Mouse (Mus musculus) splenic B cell, adult 2 months (primary cell): ENCODE data around the gene Bcan.

ENCODE experiments used
- DNase-seq: peaks from one replicate; pipeline ENCODE4 v3.0.0-alpha.2; 2011; ENCODE audit warnings: low read depth, low spot score
- H3K27me3 ChIP-seq: 2 replicates; pipeline ENCODE4 v1.6.1; 2012; ENCODE audit warnings: mild to moderate bottlenecking, low read length, moderate library complexity, mixed read lengths; ENCODE audit not compliant: control insufficient read depth, poor library complexity, insufficient read depth, severe bottlenecking
- H3K36me3 ChIP-seq: 2 replicates; pipeline ENCODE4 v1.6.1; 2012; ENCODE audit warnings: mild to moderate bottlenecking, low read length, moderate library complexity, mixed read lengths; ENCODE audit not compliant: control insufficient read depth, poor library complexity, insufficient read depth, severe bottlenecking

Gene Bcan

DNA sequence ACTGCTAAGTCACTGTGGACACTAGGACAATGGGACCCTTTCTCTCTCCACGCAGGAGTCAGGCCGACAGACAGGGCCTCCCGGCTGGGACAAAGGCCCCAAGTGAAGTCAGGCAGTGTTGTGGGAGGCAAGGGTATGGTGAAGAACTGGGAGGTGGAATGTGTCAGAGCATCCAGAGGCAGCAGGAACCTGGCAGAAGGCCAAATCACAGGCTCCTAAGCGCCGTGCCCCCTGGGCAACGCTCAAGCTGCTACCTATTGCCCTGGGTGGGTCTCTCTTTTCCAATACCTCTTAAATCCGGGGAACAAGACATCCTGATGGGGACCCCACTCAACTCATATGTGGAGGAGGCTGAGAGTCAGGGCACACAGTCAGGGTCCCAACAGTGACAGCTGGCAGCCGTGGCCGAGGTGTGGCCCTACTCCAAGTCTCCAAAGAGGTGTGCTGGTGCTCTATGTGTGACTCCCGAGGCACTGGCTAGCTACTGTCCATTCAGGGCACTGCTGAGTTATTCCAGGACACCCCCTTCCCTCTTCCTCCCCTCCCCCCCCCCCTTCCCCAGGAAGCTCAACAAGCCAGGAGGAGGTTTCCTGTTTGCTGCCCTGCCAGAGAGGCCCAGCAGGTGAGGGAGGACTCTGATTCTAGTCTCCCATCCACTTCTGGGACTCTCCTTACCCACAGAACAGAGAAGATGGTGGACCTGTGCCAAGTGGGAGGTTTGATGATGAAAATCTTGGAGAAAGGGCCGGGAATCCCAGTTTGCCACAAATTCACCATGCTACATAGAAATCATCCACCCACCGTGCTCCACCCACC, 14.3 kb downstream of the Bcan start:
- Histone ChIP-seq H3K36me3 (no peaks in the 10 kb centered on the region), H3K27me3 (no peaks in the 10 kb centered on the region)
- no peak for DNase-seq

DNA sequence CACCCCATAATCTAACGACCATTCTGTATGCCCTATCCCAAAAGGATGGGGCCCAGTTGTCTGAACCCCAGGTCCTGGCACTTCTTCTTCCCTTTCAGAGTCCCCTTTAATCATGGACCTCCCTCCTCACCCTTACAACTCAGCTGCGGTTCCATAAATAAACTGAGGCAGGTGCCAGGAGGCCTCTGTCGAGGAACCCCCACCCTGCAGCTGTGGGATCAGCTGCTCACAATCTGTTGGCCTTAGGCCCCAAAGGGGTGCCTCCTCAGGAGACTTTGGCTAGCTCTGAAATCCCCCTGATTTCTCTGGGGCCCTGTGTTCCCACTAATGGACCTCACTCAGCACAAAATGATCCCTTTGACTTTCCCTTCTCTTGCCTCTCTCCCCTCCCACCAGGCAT, 15.9 kb downstream of the Bcan start:
- Histone ChIP-seq H3K36me3 (no peaks in the 10 kb centered on the region), H3K27me3 (no peaks in the 10 kb centered on the region)
- no peak for DNase-seq

DNA sequence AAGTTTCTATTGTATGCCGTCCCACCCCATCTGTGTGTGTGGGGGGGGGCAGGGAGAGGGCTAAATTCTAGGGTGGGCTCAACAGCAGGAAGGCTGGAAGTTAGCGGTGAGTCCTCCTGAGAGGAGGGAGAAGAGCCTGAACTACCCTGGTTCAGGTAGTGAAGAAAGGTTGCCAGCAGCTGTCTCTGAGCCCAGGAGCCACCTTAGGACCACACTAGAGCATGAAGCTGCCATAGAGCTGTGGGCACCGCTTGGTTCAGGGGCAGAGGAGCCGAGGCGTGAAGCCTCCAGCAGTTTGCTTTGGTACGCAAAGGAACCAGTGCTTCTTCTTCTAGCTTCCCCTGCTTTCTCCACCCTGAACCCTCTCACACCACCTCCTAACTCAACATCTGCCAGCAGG, 16.4 kb downstream of the Bcan start:
- Histone ChIP-seq H3K27me3 (no peaks in the 10 kb centered on the region), H3K36me3 (no peaks in the 10 kb centered on the region)
- DNase-seq, result no peak

DNA sequence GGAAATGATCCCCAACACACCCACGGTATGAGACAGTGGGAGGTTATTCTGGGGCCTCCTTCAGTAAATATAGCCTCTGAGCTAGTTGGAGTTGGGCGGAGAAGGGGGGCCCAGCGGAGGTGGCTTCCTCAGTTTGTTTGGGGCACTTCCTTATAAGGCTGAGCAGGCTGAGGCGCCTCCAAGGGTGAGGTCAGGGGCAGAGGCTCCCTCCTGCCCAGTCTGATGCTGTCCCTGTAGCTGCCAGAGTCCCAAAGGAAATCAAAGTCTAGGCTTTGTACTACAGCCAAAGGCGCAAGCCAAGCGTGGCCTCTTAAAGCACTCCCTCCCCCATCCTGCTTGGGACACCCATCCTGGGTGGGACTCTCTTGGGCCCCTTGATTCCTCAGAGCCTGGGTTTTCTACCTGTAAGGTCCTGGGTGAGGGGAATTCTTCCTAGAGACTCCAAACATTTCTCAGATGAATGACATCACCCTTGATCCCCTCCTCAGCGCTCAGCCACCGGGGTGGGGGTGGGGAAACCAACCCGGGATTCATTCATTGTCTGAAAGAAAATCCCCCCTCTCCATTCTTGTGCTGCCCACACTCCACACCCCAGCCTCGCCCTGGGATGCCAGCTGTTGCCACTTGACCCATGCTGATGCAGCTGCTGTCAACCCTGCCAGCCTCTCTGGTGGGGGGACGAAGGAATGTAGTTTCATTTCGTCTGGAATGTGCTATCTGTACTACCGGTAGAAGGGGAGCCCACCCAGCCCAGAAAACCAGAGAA, 17.0 kb downstream of the Bcan start:
- H3K36me3 ChIP-seq, result no peaks in the 10 kb centered on the region
- H3K27me3 ChIP-seq, result no peaks in the 10 kb centered on the region
- DNase-seq, result peak; percentile 29

DNA sequence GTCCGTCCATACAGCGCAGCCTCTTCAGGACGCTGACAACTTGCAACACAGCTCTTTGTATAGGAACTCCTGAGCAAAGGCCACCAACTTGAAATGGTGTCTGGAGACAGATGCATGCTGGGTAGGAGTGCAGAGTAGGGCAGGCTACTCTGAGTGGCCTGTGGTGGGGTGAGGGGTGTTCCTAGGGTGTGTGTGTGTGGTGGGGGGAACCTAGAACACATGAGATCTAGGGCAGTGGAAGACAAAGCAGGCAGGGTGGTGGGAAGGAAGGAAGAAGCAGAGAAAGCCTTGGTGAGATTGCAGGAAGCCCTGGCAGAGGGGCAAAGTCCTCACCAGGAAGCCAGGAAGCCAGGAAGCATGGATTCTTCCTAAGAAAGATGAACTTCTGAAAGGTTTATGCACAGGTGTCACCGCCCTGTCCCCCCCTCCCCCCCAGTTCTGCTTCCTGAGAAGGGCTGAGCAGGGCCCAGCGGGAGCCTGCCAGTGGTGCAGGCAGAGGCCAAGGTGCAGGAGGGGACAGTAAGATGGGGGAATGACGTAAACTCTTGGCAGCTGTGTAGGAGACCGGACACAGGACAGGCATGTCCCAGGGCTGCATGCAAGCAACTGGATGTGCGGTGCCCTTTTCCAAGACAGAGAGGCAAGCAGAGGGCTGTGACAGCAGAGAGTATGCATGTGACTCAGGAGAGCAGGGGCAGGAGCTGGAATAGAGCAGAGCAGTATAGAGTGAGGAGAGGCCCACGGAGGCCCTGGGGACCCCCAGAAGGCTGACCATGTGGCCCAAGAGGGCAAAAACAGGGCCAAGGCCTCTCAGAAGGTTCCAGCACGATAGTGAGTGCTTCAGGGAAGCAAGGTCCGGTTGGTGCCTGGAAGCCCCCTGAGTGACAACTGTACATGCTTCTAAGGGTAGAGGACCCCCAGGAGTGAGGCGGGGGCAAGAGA, 17.9 kb downstream of the Bcan start:
- Histone ChIP-seq H3K27me3 (no peaks in the 10 kb centered on the region), H3K36me3 (no peaks in the 10 kb centered on the region)
- no peak for DNase-seq

DNA sequence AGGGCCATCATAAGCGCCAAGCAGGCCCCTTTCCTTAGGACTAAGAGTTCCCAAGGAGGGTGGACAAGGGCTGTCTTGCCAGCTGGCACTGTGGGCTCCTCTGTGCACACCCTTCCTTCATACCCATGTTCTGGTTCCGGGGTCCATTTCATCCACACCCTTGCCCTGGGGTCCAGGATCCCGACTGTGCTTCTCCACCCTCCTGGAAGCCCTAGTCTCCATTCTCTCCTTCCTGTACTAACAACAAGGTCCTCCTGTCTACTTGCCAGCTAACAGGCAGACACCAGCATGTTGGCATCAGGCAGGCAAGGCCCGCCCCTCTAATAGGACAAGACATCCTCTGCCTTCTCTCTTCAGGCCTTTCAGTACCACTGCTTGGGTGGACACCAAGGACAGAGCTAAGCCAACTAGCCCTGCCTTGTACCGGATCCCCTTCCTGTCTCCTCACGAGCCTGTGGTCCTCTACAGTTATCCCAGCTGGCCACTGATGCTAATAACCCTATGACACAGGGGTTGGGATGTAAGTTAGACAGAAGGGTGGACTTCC, 18.7 kb downstream of the Bcan start:
- H3K36me3 ChIP-seq, result no peaks in the 10 kb centered on the region
- no peaks in the 10 kb centered on the region for H3K27me3 ChIP-seq
- no peak for DNase-seq

DNA sequence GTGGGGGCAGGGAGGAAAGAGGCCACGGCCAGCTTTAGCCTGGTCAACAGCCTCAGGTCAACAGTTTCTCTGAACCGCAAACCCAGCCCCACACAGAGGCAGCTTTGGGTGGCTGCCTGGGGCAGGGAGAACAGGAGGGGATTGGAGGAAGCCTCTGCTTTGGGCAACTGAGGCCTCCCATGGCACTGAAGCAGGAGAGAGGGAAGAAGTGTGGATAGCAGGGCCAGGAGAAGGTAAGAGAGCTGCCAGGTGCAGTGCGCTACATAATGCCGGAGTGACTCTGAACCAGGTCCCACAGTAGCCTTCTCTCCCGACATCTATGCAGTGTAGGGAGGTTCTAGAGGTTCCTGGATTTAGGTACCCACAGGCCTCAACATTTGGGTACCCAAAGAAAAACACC, 19.3 kb downstream of the Bcan start:
- Histone ChIP-seq H3K36me3 (no peaks in the 10 kb centered on the region), H3K27me3 (no peaks in the 10 kb centered on the region)
- DNase-seq, result no peak

DNA sequence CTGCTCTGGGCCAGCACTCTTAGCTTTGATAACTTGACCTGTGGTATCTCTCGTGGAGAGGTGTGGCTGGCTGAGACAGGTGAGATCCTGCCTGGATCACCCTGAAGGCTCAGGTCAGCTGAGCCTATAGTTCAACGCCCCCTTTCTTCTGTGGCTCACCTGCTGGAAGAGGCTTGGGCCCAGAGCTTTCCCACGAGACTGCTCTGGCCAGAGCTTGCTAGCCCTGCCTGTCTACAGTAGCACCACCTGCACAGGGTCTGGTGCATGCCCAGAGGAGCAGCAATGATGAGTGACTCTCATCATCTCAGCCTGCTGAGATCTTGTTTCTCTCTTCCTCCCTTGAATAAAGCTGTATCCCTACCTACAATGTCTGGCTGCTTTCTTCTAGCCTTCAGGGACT, 19.9 kb downstream of the Bcan start:
- no peaks in the 10 kb centered on the region for H3K27me3 ChIP-seq
- no peak for DNase-seq
- H3K36me3 ChIP-seq, result no peaks in the 10 kb centered on the region

DNA sequence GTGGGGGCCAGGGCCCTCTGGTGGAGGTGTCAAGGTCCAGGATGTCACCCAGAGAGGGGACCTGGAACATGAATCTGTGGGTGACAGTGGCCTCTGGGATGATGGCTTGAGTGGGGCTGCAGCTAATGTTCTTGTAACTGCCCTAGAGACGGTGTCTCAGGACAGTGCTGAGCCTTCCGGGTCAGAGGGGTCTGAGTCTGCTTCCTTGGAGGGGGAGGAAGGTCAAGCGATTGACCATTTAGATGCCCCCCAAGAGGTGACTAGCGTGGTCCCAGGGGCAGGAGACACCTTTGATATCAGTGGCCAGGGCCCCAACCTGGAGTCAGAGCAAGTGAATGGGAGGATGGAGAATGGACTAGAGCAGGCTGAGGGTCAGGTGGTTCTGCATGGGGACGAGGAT, 20.5 kb downstream of the Bcan start:
- H3K27me3 ChIP-seq, result no peaks in the 10 kb centered on the region
- H3K36me3 ChIP-seq, result no peaks in the 10 kb centered on the region
- no peak for DNase-seq

DNA sequence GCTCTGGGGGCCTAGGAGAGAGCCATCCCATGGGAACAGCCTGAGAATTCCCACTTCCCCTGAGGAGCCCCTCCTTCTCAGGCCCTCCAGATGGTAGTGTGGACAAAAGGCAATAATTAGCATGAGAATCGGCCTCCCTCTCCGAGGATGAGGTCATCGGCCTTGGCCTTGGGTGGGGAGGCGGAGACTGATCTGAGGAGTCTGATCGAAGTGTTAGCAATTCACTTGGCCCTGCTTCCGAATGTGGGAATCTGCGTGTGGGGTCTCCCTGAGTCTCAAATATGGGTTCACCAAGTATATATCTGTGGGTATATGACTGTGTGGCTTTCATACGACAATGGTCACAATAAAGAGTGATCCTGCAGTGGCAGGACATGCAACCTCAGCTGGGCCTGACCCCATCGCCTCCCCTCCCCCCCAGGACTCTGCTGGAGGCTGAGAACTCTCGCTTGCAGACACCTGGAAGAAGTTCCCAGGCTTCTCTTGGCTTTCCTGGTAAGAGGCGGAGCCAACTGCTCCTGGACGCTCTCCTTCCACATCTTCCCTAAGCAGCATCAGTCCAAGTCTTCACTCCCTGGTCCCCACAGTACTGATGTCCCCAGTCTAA, 25.5 kb downstream of the Bcan start:
- DNase-seq, result no peak
- no peaks in the 10 kb centered on the region for H3K27me3 ChIP-seq
- no peaks in the 10 kb centered on the region for H3K36me3 ChIP-seq

DNA sequence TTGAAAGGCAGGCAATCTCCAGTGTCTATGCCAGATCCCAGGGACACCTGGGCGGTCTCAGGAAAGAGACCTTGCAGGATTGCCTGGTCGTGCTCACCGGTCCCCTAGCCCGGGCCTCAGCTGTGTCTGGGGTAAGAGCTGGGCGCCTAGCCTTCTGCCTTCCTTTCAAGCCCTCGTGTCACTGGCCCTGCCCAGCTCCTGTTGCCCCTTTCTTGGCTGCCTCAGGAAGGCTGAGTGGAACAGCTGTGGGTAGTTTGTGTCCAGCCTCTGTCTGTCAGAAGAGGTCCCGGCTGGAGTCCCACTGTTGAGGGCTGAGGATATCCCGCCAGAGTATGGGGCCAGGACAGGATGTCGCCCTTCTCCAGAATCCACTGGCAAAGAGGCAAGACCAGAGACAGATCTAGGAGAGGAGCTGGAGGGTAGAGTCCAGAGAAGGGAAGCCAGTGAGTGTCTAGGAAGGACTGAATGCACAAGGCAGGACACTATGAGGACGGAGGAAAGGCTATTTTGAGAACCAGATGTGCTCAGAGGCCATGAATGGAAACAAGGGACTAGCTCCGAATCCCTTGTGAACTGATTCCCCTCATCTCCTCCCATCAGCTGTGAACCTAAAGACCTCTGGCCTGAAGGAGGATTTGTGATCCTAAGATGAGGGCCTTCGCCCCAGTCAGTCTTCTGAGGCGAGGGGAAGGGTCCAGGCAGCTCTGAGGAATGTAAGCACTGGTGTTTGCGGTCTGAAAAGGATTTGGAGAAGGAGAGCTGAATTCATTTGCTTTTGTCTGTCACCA, 26.2 kb downstream of the Bcan start:
- DNase-seq, result no peak
- H3K36me3 ChIP-seq, result no peaks in the 10 kb centered on the region
- H3K27me3 ChIP-seq, result no peaks in the 10 kb centered on the region

DNA sequence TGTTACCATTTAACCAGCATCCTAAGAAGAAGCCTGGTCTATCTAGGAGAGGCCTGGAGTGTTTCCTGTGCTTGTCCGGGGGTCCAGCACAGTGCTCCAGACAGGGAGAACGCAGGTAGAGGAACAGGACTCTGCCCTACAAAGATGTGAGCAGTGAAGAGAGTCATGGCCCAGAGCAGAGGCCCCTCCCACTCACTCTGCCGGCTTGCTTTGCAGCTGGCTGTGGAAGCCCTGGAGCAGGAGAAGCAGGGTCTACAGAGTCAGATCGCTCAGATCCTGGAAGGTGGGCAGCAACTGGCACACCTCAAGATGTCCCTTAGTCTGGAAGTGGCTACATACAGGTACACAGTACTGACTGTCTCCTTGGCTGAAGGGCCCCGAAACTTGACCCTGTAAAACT, 27.3 kb downstream of the Bcan start:
- H3K27me3 ChIP-seq, result no peaks in the 10 kb centered on the region
- no peaks in the 10 kb centered on the region for H3K36me3 ChIP-seq
- no peak for DNase-seq

DNA sequence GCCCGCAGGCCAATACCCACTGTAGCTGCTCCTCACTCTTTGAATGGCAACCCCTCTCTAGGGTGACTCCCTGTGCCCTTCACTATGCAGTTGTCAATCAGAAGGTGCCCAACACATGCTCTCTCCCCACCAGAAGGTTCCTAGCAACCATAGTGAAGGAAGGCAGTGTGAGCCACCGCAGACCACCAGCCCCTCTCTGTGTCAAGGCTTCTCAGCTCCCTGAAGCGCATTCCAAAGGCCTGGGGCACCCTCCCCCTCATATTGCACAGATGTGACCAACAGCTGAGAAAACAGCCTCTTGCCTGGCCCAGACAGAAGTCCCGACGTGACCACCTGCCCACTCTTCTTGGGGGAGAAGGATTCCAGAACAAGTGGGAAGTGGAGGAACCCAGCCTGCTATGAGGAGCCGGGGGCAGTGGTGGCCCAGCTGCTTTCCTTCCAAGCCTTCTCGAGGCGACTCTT, 27.8 kb downstream of the Bcan start:
- Histone ChIP-seq H3K27me3 (no peaks in the 10 kb centered on the region), H3K36me3 (no peaks in the 10 kb centered on the region)
- DNase-seq, result no peak
